Mouse (Mus musculus): ENCODE measurements around the gene Clspn. TPM values are rescaled to one million over a fixed set of nuclear protein-coding genes. Genes with fewer than 3 reads are reported as not detected.

The Clspn gene
- polyA plus RNA-seq, 1 experiment: 0.44 TPM

GRCm38 (mm10) chr4:126553105-126553504, 3.6 kb upstream of the Clspn start:
- Histone ChIP-seq H3K4me3 (replicated peaks; ENCODE audit: extremely low read depth, low read depth, low read length) (no peak overlapping the region), H3K4me1 (ENCODE audit: control insufficient read depth, insufficient read depth, low read length) (no peaks in the 10 kb centered on the region; the same call in 1 of the 2 replicates)
- TF ChIP-seq CTCF (IDR thresholded peaks at IDR 0.05; ENCODE audit: insufficient read depth, low read length): no peak
- TF ChIP-seq POLR2A (IDR thresholded peaks at IDR 0.05; ENCODE audit: borderline replicate concordance, extremely low read depth, low read depth, low read length): no peak
- DNase-seq: no peak
- WGBS: 48% methylated on average over 8 of the region's 8 CpGs

DNA sequence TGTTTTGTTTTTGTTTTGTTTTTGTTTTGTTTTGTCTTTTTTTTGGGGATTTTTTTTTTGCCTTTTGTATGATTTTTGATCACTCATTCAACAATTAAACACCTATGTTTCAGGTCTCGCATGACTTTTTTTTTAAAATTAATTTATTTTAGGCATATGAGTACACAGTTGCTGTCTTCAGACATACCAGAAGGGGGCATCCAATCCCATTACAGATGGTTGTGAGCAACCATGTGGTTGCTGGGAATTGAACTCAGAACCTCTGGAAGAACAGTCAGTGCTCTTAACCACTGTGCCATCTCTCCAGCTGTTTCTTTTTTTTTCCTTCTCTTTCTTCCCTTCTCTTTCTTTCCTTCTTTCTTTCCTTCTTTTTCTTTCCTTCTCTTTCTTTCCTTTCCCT, 3.0 kb upstream of the Clspn start:
- Histone ChIP-seq H3K4me3 (replicated peaks; ENCODE audit: extremely low read depth, low read depth, low read length) (no peak overlapping the region), H3K4me1 (ENCODE audit: control insufficient read depth, insufficient read depth, low read length) (no peaks in the 10 kb centered on the region; the same call in 1 of the 2 replicates)
- no peak for TF ChIP-seq CTCF (IDR thresholded peaks at IDR 0.05; ENCODE audit: insufficient read depth, low read length)
- no peak for TF ChIP-seq POLR2A (IDR thresholded peaks at IDR 0.05; ENCODE audit: borderline replicate concordance, extremely low read depth, low read depth, low read length)
- no peak for DNase-seq
- 68% methylated on average over 1 of the region's 1 CpGs for WGBS

- TF ChIP-seq CTCF (IDR thresholded peaks at IDR 0.05; ENCODE audit: insufficient read depth, low read length) (peak; percentile 18; the same call in 1 of the 2 replicates), POLR2A (IDR thresholded peaks at IDR 0.05; ENCODE audit: borderline replicate concordance, extremely low read depth, low read depth, low read length) (no peak)
- no peak overlapping the region for H3K4me3 ChIP-seq (replicated peaks; ENCODE audit: extremely low read depth, low read depth, low read length)
- 32% methylated on average over 3 of the region's 3 CpGs for WGBS
- peak; percentile 6 for DNase-seq
- H3K4me1 ChIP-seq (ENCODE audit: control insufficient read depth, insufficient read depth, low read length): no peaks in the 10 kb centered on the region; the same call in 1 of the 2 replicates
Observed at GRCm38 (mm10) chr4:126554462-126554861, 2.3 kb upstream of the Clspn start.

DNA sequence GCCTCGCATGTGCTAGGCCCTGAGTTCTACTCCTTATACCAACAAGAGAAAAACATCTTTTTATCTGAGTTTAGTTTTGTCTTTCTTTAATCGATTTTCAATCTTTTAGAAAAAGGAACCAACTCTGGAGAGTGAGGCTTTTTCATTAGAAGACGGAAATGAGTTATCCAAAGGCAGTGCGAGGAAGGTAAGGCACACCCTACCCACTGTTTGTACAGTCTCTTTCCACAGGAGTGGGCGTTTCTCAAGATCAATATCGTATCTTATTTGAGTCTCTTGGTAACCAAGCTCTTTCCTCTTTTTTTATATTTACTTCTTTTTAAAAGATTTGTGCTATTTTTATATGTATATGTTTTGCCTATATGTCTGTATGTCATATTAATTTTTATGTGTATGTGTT, 7.1 kb downstream of the Clspn start:
- H3K4me1 ChIP-seq (ENCODE audit: control insufficient read depth, insufficient read depth, low read length): no peaks in the 10 kb centered on the region
- WGBS: 89% methylated on average over 6 of the region's 6 CpGs
- no peak overlapping the region for H3K4me3 ChIP-seq (replicated peaks; ENCODE audit: extremely low read depth, low read depth, low read length)
- TF ChIP-seq POLR2A (IDR thresholded peaks at IDR 0.05; ENCODE audit: borderline replicate concordance, extremely low read depth, low read depth, low read length) (no peak), CTCF (IDR thresholded peaks at IDR 0.05; ENCODE audit: insufficient read depth, low read length) (no peak)
- no peak for DNase-seq

GRCm38 (mm10) chr4:126567243-126567642, 10.5 kb downstream of the Clspn start:
- DNase-seq: no peak
- no peak overlapping the region for H3K4me3 ChIP-seq (replicated peaks; ENCODE audit: extremely low read depth, low read depth, low read length)
- TF ChIP-seq POLR2A (IDR thresholded peaks at IDR 0.05; ENCODE audit: borderline replicate concordance, extremely low read depth, low read depth, low read length) (no peak), CTCF (IDR thresholded peaks at IDR 0.05; ENCODE audit: insufficient read depth, low read length) (no peak)
- 93% methylated on average over 4 of the region's 4 CpGs for WGBS
- H3K4me1 ChIP-seq (ENCODE audit: control insufficient read depth, insufficient read depth, low read length): no peaks in the 10 kb centered on the region

- H3K4me3 ChIP-seq (replicated peaks; ENCODE audit: extremely low read depth, low read depth, low read length): no peak overlapping the region
- no peak for TF ChIP-seq POLR2A (IDR thresholded peaks at IDR 0.05; ENCODE audit: borderline replicate concordance, extremely low read depth, low read depth, low read length)
- TF ChIP-seq CTCF (IDR thresholded peaks at IDR 0.05; ENCODE audit: insufficient read depth, low read length): no peak
- no peak for DNase-seq
- 90% methylated on average over 3 of the region's 3 CpGs for WGBS
- H3K4me1 ChIP-seq (ENCODE audit: control insufficient read depth, insufficient read depth, low read length): no peaks in the 10 kb centered on the region
Observed at GRCm38 (mm10) chr4:126569783-126570182, 13.0 kb downstream of the Clspn start.

GRCm38 (mm10) chr4:126576281-126576680, 19.5 kb downstream of the Clspn start:
- TF ChIP-seq POLR2A (IDR thresholded peaks at IDR 0.05; ENCODE audit: borderline replicate concordance, extremely low read depth, low read depth, low read length) (no peak), CTCF (IDR thresholded peaks at IDR 0.05; ENCODE audit: insufficient read depth, low read length) (no peak)
- WGBS: 90% methylated on average over 5 of the region's 5 CpGs
- Histone ChIP-seq H3K4me3 (replicated peaks; ENCODE audit: extremely low read depth, low read depth, low read length) (no peak overlapping the region), H3K4me1 (ENCODE audit: control insufficient read depth, insufficient read depth, low read length) (no peaks in the 10 kb centered on the region)
- DNase-seq: no peak

GRCm38 (mm10) chr4:126577920-126578319, 21.2 kb downstream of the Clspn start:
- Histone ChIP-seq H3K4me3 (replicated peaks; ENCODE audit: extremely low read depth, low read depth, low read length) (no peak overlapping the region), H3K4me1 (ENCODE audit: control insufficient read depth, insufficient read depth, low read length) (no peaks in the 10 kb centered on the region)
- TF ChIP-seq CTCF (IDR thresholded peaks at IDR 0.05; ENCODE audit: insufficient read depth, low read length) (no peak), POLR2A (IDR thresholded peaks at IDR 0.05; ENCODE audit: borderline replicate concordance, extremely low read depth, low read depth, low read length) (no peak)
- WGBS: 75% methylated on average over 3 of the region's 3 CpGs
- no peak for DNase-seq

DNA sequence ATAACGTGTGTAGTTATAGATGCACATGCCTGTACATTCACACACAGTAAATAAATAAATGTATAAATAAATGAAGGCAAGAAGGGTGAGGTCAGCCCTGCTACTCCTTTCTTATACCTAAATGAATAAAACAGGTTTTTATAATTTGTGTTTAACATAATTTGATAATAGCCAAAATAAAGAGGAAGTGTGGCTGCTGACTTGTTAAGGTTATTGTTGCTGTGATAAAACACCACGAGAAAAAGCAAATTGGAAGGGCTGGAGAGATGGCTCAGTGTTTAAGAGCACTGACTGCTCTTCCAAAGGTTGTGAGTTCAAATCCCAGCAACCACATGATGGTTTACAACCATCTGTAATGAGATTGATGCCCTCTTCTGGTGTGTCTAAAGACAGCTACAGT, 22.3 kb downstream of the Clspn start:
- Histone ChIP-seq H3K4me3 (replicated peaks; ENCODE audit: extremely low read depth, low read depth, low read length) (no peak overlapping the region), H3K4me1 (ENCODE audit: control insufficient read depth, insufficient read depth, low read length) (no peaks in the 10 kb centered on the region)
- no peak for DNase-seq
- WGBS: 76% methylated on average over 2 of the region's 2 CpGs
- TF ChIP-seq CTCF (IDR thresholded peaks at IDR 0.05; ENCODE audit: insufficient read depth, low read length) (no peak), POLR2A (IDR thresholded peaks at IDR 0.05; ENCODE audit: borderline replicate concordance, extremely low read depth, low read depth, low read length) (no peak)

DNA sequence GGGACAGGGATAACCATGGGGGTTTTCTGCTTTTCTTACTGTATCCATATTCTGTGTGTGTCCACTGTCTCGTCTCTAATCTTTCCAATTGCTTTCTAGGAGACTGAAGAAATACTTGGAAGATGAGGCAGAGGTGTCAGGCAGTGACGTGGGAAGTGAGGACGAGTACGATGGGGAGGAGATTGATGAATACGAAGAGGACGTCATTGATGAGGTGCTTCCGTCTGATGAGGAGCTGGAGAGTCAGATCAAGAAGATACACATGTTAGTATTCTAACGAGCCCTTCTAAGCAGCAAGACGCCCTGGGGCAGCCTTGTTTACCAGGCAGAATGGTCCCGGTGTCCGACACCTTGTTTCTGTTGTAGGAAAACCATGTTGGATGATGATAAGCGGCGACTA, 29.0 kb downstream of the Clspn start:
- no peak for TF ChIP-seq POLR2A (IDR thresholded peaks at IDR 0.05; ENCODE audit: borderline replicate concordance, extremely low read depth, low read depth, low read length)
- TF ChIP-seq CTCF (IDR thresholded peaks at IDR 0.05; ENCODE audit: insufficient read depth, low read length): no peak
- no peak for DNase-seq
- 94% methylated on average over 13 of the region's 13 CpGs for WGBS
- H3K4me3 ChIP-seq (replicated peaks; ENCODE audit: extremely low read depth, low read depth, low read length): no peak overlapping the region
- no peaks in the 10 kb centered on the region for H3K4me1 ChIP-seq (ENCODE audit: control insufficient read depth, insufficient read depth, low read length)
